ENCODE assay signal across 8 mouse cellular contexts in the genomic region with DNA sequence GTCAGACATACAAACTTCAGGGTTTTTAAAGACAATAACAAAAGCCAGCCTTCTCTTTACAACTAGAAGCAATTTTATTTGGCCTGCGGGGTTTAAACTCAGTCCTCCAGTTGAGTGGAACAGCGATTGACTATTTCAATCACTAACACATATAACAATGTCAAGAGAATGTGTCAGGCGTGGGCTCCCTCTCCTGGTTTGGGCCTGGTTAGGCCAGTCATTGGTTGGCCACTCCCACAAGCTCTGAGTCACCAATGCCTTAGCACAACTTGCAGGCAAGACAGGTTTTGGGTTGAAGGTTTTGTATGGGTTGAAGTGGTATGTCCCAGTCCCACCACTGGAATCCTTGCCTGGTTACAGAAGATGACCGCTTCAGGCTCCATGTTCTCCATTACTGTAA. TPM values are rescaled to one million over a fixed set of nuclear protein-coding genes. Genes with fewer than 3 reads are reported as not detected.
A peak's percentile ranks its signal among the peaks of the same experiment; 100 is the strongest.
DNase-seq lines count a peak whose midpoint lies in the region; ATAC-seq and TF ChIP-seq lines count a peak whose summit lies in the region.

No protein-coding gene starts in this region.

- H3K9ac ChIP-seq in ES-Bruce4 (ENCODE audit: low read depth, poor library complexity, severe bottlenecking) = no peak overlapping the region

- H3K27me3 ChIP-seq in heart, embryonic 10.5 days (ENCODE audit: insufficient read depth, poor library complexity, severe bottlenecking) = no peaks in the 10 kb centered on the region
- H3K27me3 ChIP-seq in ES-Bruce4 (ENCODE audit: control insufficient read depth, insufficient read depth, low read length, poor library complexity, severe bottlenecking) = no peaks in the 10 kb centered on the region

- H3K36me3 ChIP-seq in heart, embryonic 10.5 days = no peaks in the 10 kb centered on the region
- no peaks in the 10 kb centered on the region for H3K36me3 ChIP-seq in ES-Bruce4 (ENCODE audit: control insufficient read depth, insufficient read depth, low read length, poor library complexity, severe bottlenecking)

- TF ChIP-seq POLR2A in ES-Bruce4 (IDR thresholded peaks at IDR 0.05; ENCODE audit: insufficient read depth, low read length) = no peak
- no peak for TF ChIP-seq POLR2A in brain, embryonic 14.5 days (IDR thresholded peaks at IDR 0.05; ENCODE audit: borderline replicate concordance, extremely low read depth, insufficient read depth, insufficient read length, poor library complexity, severe bottlenecking)

- 60% methylated on average over 4 of the region's 4 CpGs for WGBS in heart, embryonic 10.5 days

- no peak for TF ChIP-seq EP300 in ES-Bruce4 (IDR thresholded peaks at IDR 0.05; ENCODE audit: insufficient read depth, low read depth, low read length)

- peaks cover 15% of the 10 kb centered on the region; the same call in 1 of the 2 replicates for H3K4me1 ChIP-seq in heart, embryonic 10.5 days
- H3K4me1 ChIP-seq in ES-Bruce4 (ENCODE audit: control insufficient read depth, insufficient read depth, low read length) = no peaks in the 10 kb centered on the region

- peak; percentile 30 for TF ChIP-seq CTCF in ES-Bruce4 (IDR thresholded peaks at IDR 0.05; ENCODE audit: low read depth, low read length)
- peak; percentile 36; the same call in 1 of the 2 replicates for TF ChIP-seq CTCF in brain, embryonic 14.5 days (IDR thresholded peaks at IDR 0.05; ENCODE audit: borderline replicate concordance, extremely low read depth, insufficient read depth, insufficient read length)

- peak; percentile 87 for DNase-seq in heart, embryonic 10.5 days (ENCODE audit: low spot score)
- no peak for DNase-seq in heart, adult 8-10 months (ENCODE audit: low spot score)
- DNase-seq in brain, embryonic 14.5 days (ENCODE audit: low read depth) = peak; percentile 48
- DNase-seq in induced T-regulatory cell, adult 2 months (ENCODE audit: low read depth) = peak; percentile 16
- no peak for DNase-seq in spleen, postnatal 10 days (ENCODE audit: low spot score in 2 of 2)
- DNase-seq in layer of hippocampus, postnatal 25 days (ENCODE audit: extremely low spot score in 1 of 2, low spot score in 1 of 2) = no peak

- no peaks in the 10 kb centered on the region for H3K9me3 ChIP-seq in heart, embryonic 10.5 days
- no peaks in the 10 kb centered on the region for H3K9me3 ChIP-seq in ES-Bruce4 (replicated peaks; ENCODE audit: control insufficient read depth, insufficient read depth, low read length, poor library complexity, severe bottlenecking)

- peak; percentile 90 for ATAC-seq in megakaryocyte-erythroid progenitor cell, adult 5-6 weeks (replicated peaks; ENCODE audit: low FRiP score, low TSS enrichment, poor library complexity, severe bottlenecking)

- H3K4me3 ChIP-seq in heart, embryonic 10.5 days = no peak overlapping the region
- no peak overlapping the region for H3K4me3 ChIP-seq in ES-Bruce4 (ENCODE audit: low read depth, low read length)

- no peak overlapping the region for H3K27ac ChIP-seq in heart, embryonic 10.5 days
- no peak overlapping the region for H3K27ac ChIP-seq in ES-Bruce4 (ENCODE audit: insufficient read depth, low read length)

RNA-seq across cellular contexts. Expression of gene Ramac, which starts 18.6 kb away (rescaled TPM):
- 78.3 and 102 TPM in 2 replicates for polyA plus RNA-seq in heart, embryonic 10.5 days (2016; fragmentation: Nextera tagmentation; extraction: Ambion mirVana)
- 10 to 100 TPM; 24.8 to 28.8 (median 25.8) TPM for total RNA-seq in heart, adult 8-10 months (2022)
- polyA plus RNA-seq in ES-Bruce4 (2011; ENCODE audit: insufficient read depth, insufficient read length, low read depth, missing spikeins) = 40.6 and 42.8 TPM in 2 replicates
- polyA plus RNA-seq in brain, embryonic 14.5 days (2012; rRNA removed) = 59.7 and 63.1 TPM in 2 replicates
- total RNA-seq in megakaryocyte-erythroid progenitor cell, adult 5-6 weeks (2014; fragmentation: Nextera tagmentation) = 52.4 and 55.1 TPM in 2 replicates
- 73.6 and 96.6 TPM in 2 replicates for total RNA-seq in megakaryocyte-erythroid progenitor cell, adult 5-6 weeks (2017)
- 10 to 100 TPM; 66.2 to 74.1 TPM for total RNA-seq in layer of hippocampus, postnatal 25 days (2021)

RNA-seq across cellular contexts. Expression of gene Homer2, which starts 36.8 kb away (rescaled TPM):
- polyA plus RNA-seq in heart, embryonic 10.5 days (2016; fragmentation: Nextera tagmentation; extraction: Ambion mirVana) = 119 and 154 TPM in 2 replicates
- total RNA-seq in heart, adult 8-10 months (2022) = 100 to 1,000 TPM in 2 of 4 experiments, 10 to 100 TPM in 2; 87.9 to 110 (median 104) TPM
- 9.2 and 9.9 TPM in 2 replicates for polyA plus RNA-seq in ES-Bruce4 (2011; ENCODE audit: insufficient read depth, insufficient read length, low read depth, missing spikeins)
- polyA plus RNA-seq in brain, embryonic 14.5 days (2012; rRNA removed) = 12.9 and 17.1 TPM in 2 replicates
- 0.33 and 3.3 TPM in 2 replicates for total RNA-seq in megakaryocyte-erythroid progenitor cell, adult 5-6 weeks (2014; fragmentation: Nextera tagmentation)
- total RNA-seq in megakaryocyte-erythroid progenitor cell, adult 5-6 weeks (2017) = 1.4 and 3.4 TPM in 2 replicates
- total RNA-seq in layer of hippocampus, postnatal 25 days (2021) = 10 to 100 TPM; 82.2 to 99.1 TPM

RNA-seq across cellular contexts. Expression of gene 3110040N11Rik, which starts 45.1 kb away (rescaled TPM):
- 47.5 and 50.6 TPM in 2 replicates for polyA plus RNA-seq in heart, embryonic 10.5 days (2016; fragmentation: Nextera tagmentation; extraction: Ambion mirVana)
- total RNA-seq in heart, adult 8-10 months (2022) = 10 to 100 TPM; 29.1 to 34.0 (median 32.1) TPM
- polyA plus RNA-seq in ES-Bruce4 (2011; ENCODE audit: insufficient read depth, insufficient read length, low read depth, missing spikeins) = 32.6 and 34.0 TPM in 2 replicates
- polyA plus RNA-seq in brain, embryonic 14.5 days (2012; rRNA removed) = 38.1 and 50.0 TPM in 2 replicates
- total RNA-seq in megakaryocyte-erythroid progenitor cell, adult 5-6 weeks (2014; fragmentation: Nextera tagmentation) = 45.5 and 46.0 TPM in 2 replicates
- 67.5 and 133 TPM in 2 replicates for total RNA-seq in megakaryocyte-erythroid progenitor cell, adult 5-6 weeks (2017)
- 10 to 100 TPM; 30.6 to 33.1 TPM for total RNA-seq in layer of hippocampus, postnatal 25 days (2021)

Comparison
In these comparisons a context has a peak if more than half of its experiments do, and no peak if none do; other contexts are left out.
1. DNase-seq: peak in heart, embryonic 10.5 days (single experiment), brain, embryonic 14.5 days (single experiment) and induced T-regulatory cell, adult 2 months (single experiment); none in heart, adult 8-10 months (single experiment), spleen, postnatal 10 days (0 of 2) and layer of hippocampus, postnatal 25 days (0 of 2).
2. RNA of gene Homer2, which starts 36.8 kb away (total RNA-seq): 87.9 to 110 TPM in heart, adult 8-10 months and 82.2 to 99.1 TPM in layer of hippocampus, postnatal 25 days; 0.33 to 3.4 TPM in megakaryocyte-erythroid progenitor cell, adult 5-6 weeks; every median in the first group is over 10 times any median in the second.